Mouse (Mus musculus): Measurements from ENCODE around the gene Otx1. TPM values are rescaled to one million over a fixed set of nuclear protein-coding genes. Genes with fewer than 3 reads are reported as not detected.

Gene Otx1
- polyA plus RNA-seq, 1 experiment from 2014 or later = 23.5 TPM

GRCm38 (mm10) chr11:21997561-21998140, 5.0 kb downstream of the Otx1 start:
- Histone ChIP-seq H3K36me3 (no peaks in the 10 kb centered on the region), H3K4me1 (replicated peaks) (peaks cover 84% of the 10 kb centered on the region), H3K9me3 (no peaks in the 10 kb centered on the region), H3K27ac (peak overlapping the region; percentile 86), H3K27me3 (peaks cover 61% of the 10 kb centered on the region), H3K4me3 (replicated peaks) (peak overlapping the region; percentile 67), H3K4me2 (replicated peaks) (peak overlapping the region; percentile 76), H3K9ac (replicated peaks) (peak overlapping the region; percentile 86)
- WGBS = 4% methylated on average over 20 of the region's 20 CpGs
- no peak for ATAC-seq

GRCm38 (mm10) chr11:21996661-21997560, 5.8 kb downstream of the Otx1 start:
- whole genome bisulfite sequencing = 1% methylated on average over 63 of the region's 63 CpGs
- Histone ChIP-seq H3K4me2 (replicated peaks) (peak overlapping the region; percentile 76), H3K27me3 (peaks cover 64% of the 10 kb centered on the region), H3K9me3 (no peaks in the 10 kb centered on the region), H3K4me1 (replicated peaks) (peaks cover 79% of the 10 kb centered on the region), H3K36me3 (no peaks in the 10 kb centered on the region), H3K27ac (peak overlapping the region; percentile 86), H3K4me3 (replicated peaks) (peak overlapping the region; percentile 67), H3K9ac (replicated peaks) (peak overlapping the region; percentile 86)
- ATAC-seq = peak; percentile 59

DNA sequence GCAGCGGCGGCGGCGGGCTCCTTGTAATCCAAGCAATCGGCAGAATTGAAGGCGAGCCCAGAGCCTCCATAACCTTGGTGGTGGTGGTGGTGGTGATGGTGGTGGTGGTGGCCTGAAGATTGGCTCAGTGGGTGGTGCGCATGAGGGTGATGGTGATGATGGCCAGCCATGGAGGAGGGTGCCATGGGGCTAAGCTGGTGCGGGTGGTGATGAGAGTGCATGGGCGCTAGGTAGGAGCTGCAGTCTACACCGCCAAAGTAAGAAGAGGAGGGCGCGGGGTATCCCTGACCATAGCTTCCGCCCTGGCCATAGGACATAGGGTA, 6.4 kb downstream of the Otx1 start:
- 3% methylated on average over 13 of the region's 13 CpGs for WGBS
- ATAC-seq = no peak
- Histone ChIP-seq H3K27me3 (peaks cover 67% of the 10 kb centered on the region), H3K4me3 (replicated peaks) (peak overlapping the region; percentile 67), H3K36me3 (no peaks in the 10 kb centered on the region), H3K4me1 (replicated peaks) (peaks cover 73% of the 10 kb centered on the region), H3K4me2 (replicated peaks) (peak overlapping the region; percentile 76), H3K9me3 (no peaks in the 10 kb centered on the region), H3K9ac (replicated peaks) (peak overlapping the region; percentile 86), H3K27ac (peak overlapping the region; percentile 86)

DNA sequence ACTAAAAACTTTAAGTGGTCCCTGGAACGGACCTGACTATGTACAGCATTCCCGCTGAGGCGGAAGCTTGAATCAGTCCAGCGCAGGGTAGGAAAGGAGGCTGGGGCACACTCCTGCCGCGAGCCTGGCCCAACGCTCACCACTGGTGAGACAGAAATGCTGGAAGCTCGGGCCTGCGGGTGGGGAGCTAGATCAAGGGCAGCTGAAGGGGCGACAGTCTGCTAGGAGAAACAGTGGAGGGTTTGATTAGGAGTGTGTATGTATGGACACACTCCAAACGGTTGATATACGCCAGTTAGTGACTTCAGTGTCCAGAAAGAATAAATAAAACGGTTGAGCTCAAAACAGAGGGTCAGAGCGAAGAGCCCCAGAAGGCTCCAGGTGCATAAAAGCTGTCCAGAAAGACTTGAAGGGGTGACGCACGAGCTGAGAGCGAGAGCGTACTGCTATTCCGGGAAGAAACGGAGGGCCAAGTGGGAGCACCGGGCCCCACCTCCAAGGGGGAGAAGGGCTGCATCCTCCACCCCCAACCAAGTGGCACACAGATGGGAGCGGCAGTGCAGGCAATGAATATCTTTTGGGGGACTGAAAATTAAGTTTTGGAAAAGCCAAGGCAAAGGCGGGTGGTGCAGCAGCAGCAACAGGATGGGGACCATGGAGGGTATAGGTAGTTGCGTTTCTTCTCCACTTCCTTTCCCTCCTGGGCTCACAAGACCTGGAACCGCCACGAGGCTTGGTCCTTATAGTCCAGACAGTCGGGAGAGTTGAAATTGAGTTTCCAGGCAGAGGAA, 7.0 kb downstream of the Otx1 start:
- no peaks in the 10 kb centered on the region for H3K9me3 ChIP-seq
- H3K4me1 ChIP-seq (replicated peaks) = peaks cover 67% of the 10 kb centered on the region
- peak overlapping the region; percentile 86 for H3K27ac ChIP-seq
- H3K4me2 ChIP-seq (replicated peaks) = peak overlapping the region; percentile 76
- ATAC-seq = no peak
- peak overlapping the region; percentile 86 for H3K9ac ChIP-seq (replicated peaks)
- peak overlapping the region; percentile 67 for H3K4me3 ChIP-seq (replicated peaks)
- peaks cover 67% of the 10 kb centered on the region for H3K27me3 ChIP-seq
- WGBS = 14% methylated on average over 27 of the region's 27 CpGs
- H3K36me3 ChIP-seq = no peaks in the 10 kb centered on the region

GRCm38 (mm10) chr11:21994377-21995370, 8.0 kb downstream of the Otx1 start:
- no peaks in the 10 kb centered on the region for H3K9me3 ChIP-seq
- peak overlapping the region; percentile 76 for H3K4me2 ChIP-seq (replicated peaks)
- peak overlapping the region; percentile 86 for H3K27ac ChIP-seq
- no peaks in the 10 kb centered on the region for H3K36me3 ChIP-seq
- peak overlapping the region; percentile 67 for H3K4me3 ChIP-seq (replicated peaks)
- H3K4me1 ChIP-seq (replicated peaks) = peaks cover 58% of the 10 kb centered on the region
- peaks cover 63% of the 10 kb centered on the region for H3K27me3 ChIP-seq
- 7% methylated on average over 34 of the region's 34 CpGs for WGBS
- H3K9ac ChIP-seq (replicated peaks) = peak overlapping the region; percentile 86
- no peak for ATAC-seq

- Histone ChIP-seq H3K36me3 (no peaks in the 10 kb centered on the region), H3K9me3 (no peaks in the 10 kb centered on the region), H3K4me3 (replicated peaks) (peak overlapping the region; percentile 67), H3K27me3 (peaks cover 61% of the 10 kb centered on the region), H3K4me1 (replicated peaks) (peaks cover 50% of the 10 kb centered on the region), H3K9ac (replicated peaks) (peak overlapping the region; percentile 86), H3K4me2 (replicated peaks) (peak overlapping the region; percentile 76), H3K27ac (peak overlapping the region; percentile 86)
- ATAC-seq = peak; percentile 9
- 3% methylated on average over 47 of the region's 47 CpGs for WGBS
Measured at GRCm38 (mm10) chr11:21993597-21994376, 8.9 kb downstream of the Otx1 start.

DNA sequence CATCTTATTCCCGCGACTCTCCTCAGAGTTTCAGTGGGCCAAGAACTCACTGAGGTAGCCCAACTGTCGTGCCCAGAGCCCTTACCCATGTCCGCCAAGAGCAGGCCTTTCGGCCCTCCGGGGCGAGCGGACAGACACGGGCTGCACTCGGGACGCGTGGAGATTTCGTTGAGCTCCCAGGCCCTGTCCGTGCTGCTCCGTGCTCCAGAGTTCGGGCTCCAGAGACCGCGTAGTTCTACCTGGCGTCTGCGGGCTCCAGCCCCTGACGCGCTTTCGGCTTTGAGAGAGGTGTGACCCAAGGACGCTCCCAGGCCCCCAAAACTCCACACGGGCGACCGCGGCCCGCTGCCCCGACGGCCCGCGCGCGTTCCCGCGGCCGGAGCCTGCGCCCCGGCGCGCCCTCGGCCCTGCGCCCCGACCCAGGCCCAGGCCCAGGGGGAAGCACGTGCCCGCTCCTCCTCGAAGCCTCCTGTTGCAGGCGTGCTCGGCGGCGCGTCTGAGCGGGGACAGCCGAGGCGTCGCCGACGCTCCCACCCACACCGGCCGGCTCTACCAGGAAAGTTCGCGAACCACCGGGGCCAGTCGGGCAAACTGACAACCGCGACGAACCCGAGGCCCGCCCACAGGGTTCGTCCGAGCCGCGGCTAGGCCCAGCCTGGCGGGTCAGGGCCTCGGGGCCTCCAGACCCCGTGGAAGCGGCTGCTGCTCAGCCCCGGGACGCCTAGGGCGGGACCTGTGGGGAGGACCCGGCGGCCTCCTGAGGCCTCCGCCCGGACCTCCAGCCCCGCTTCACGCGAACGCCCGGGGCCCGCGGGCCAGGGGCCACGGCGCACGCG, 9.7 kb downstream of the Otx1 start:
- WGBS = 3% methylated on average over 96 of the region's 96 CpGs

GRCm38 (mm10) chr11:21988398-21988946, 14.2 kb downstream of the Otx1 start:
- Histone ChIP-seq H3K4me3 (replicated peaks) (no peak overlapping the region), H3K36me3 (no peaks in the 10 kb centered on the region), H3K9ac (replicated peaks) (no peak overlapping the region), H3K4me2 (replicated peaks) (no peak overlapping the region), H3K4me1 (replicated peaks) (peaks cover 13% of the 10 kb centered on the region), H3K27me3 (peaks cover 40% of the 10 kb centered on the region), H3K9me3 (no peaks in the 10 kb centered on the region), H3K27ac (no peak overlapping the region)
- no peak for ATAC-seq
- WGBS = 77% methylated on average over 1 of the region's 1 CpGs

More for the DNA sequence above, 9.7 kb downstream of the Otx1 start:
- H3K27me3 ChIP-seq = peaks cover 58% of the 10 kb centered on the region
- H3K27ac ChIP-seq = peak overlapping the region; percentile 86
- H3K36me3 ChIP-seq = no peaks in the 10 kb centered on the region
- H3K4me2 ChIP-seq (replicated peaks) = peak overlapping the region; percentile 76
- H3K4me3 ChIP-seq (replicated peaks) = peak overlapping the region; percentile 67
- H3K4me1 ChIP-seq (replicated peaks) = peaks cover 50% of the 10 kb centered on the region
- peak overlapping the region; percentile 86 for H3K9ac ChIP-seq (replicated peaks)
- no peaks in the 10 kb centered on the region for H3K9me3 ChIP-seq
- peak; percentile 37 for ATAC-seq

DNA sequence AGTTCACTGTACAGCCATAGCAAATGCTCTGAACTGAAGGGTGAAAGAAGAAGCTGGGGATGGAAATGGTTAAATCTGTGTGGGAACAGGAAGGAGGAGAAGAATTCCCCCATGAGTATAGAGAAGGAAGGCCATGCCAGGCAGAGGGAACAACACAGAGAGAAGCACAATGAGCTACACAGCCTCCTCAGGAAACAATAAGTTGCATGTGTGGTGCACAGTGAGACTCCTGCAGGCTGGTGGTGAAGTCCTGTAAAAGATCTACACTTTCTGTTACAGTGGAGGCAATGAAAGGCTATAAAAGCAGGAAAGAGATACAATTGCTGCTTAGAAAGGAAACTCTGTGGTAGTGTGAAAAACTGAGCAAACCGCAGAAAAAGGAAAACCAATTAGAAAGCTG, 17.6 kb downstream of the Otx1 start:
- no peaks in the 10 kb centered on the region for H3K36me3 ChIP-seq
- H3K4me2 ChIP-seq (replicated peaks) = no peak overlapping the region
- H3K9ac ChIP-seq (replicated peaks) = no peak overlapping the region
- no peak overlapping the region for H3K4me3 ChIP-seq (replicated peaks)
- no peak for ATAC-seq
- peaks cover 19% of the 10 kb centered on the region for H3K27me3 ChIP-seq
- no peaks in the 10 kb centered on the region for H3K9me3 ChIP-seq
- WGBS = 51% methylated on average over 1 of the region's 1 CpGs
- H3K4me1 ChIP-seq (replicated peaks) = 0 out of 2 replicates have a peak, but pooled peaks cover 3% of the 10 kb centered on the region
- H3K27ac ChIP-seq = no peak overlapping the region

Data from midbrain, embryonic 13.5 days (tissue).